Mouse (Mus musculus) 3T3-L1 (cell line): ENCODE data around the gene Stk26.

Experiments
- DNase-seq: peaks from one replicate; pipeline ENCODE4 v3.0.0-alpha.2; 2015; ENCODE audit warnings: low read depth, low spot score

Stk26 gene

GRCm38 (mm10) chrX:50926893-50927545 is 86.2 kb downstream of the Stk26 start:
- no peak for DNase-seq

GRCm38 (mm10) chrX:50930309-50930708 is 89.5 kb downstream of the Stk26 start:
- DNase-seq, result no peak

- no peak for DNase-seq
Measured at GRCm38 (mm10) chrX:50937117-50937516, 96.3 kb downstream of the Stk26 start.

- DNase-seq, result no peak
Measured at GRCm38 (mm10) chrX:50942610-50943009, 101.8 kb downstream of the Stk26 start, which contains the start of gene Frmd7. Gene Frmd7 (minus strand): TSS chrX:50942710.
